Mouse (Mus musculus) MEL (cell line): Measurements from ENCODE around the gene Gm37240.

Source experiments
- CHD1 ChIP-seq: IDR thresholded peaks from 2 replicates; pipeline ENCODE4 v1.6.1; 2012; ENCODE audit warnings: low read depth, mild to moderate bottlenecking, inconsistent platforms, low read length, improper control_type of control experiment
- CTCF ChIP-seq, 3 experiments: IDR thresholded peaks in 2 of 3; conservative IDR thresholded peaks in 1 of 3; 2 replicates each; pipeline ENCODE4 v1.5.1; 2011 to 2012; ENCODE audit warnings: low read length in 3 of 3, low read depth in 2 of 3, mild to moderate bottlenecking in 2 of 3, improper control_type of control experiment in 1 of 3, inconsistent platforms in 1 of 3, mixed read lengths in 1 of 3, moderate library complexity in 1 of 3; ENCODE audit not compliant: control insufficient read depth in 1 of 3, insufficient read depth in 1 of 3, poor library complexity in 1 of 3, severe bottlenecking in 1 of 3
- HCFC1 ChIP-seq: IDR thresholded peaks from 2 replicates; pipeline ENCODE4 v1.6.1; 2012; ENCODE audit warnings: low read depth, mild to moderate bottlenecking, inconsistent platforms, low read length, improper control_type of control experiment, moderate library complexity
- MYB ChIP-seq: IDR thresholded peaks from 2 replicates; pipeline ENCODE4 v1.6.1; 2011; ENCODE audit warnings: mild to moderate bottlenecking, low read depth, low read length, improper control_type of control experiment
- POLR2A ChIP-seq, 2 experiments: IDR thresholded peaks; 2 replicates each; pipeline ENCODE4 v1.6.1; 2011 to 2012; ENCODE audit warnings: low read length in 2 of 2, mild to moderate bottlenecking in 2 of 2, control low read depth in 1 of 2, improper control_type of control experiment in 1 of 2, low read depth in 1 of 2, moderate library complexity in 1 of 2; ENCODE audit not compliant: control insufficient read depth in 1 of 2, insufficient read depth in 1 of 2, poor library complexity in 1 of 2
- ZC3H11A ChIP-seq: IDR thresholded peaks from 2 replicates; pipeline ENCODE4 v1.6.1; 2012; ENCODE audit warnings: low read depth, mild to moderate bottlenecking, inconsistent platforms, low read length, improper control_type of control experiment
- ZMIZ1 ChIP-seq: IDR thresholded peaks from 2 replicates; pipeline ENCODE4 v1.6.1; 2012; ENCODE audit warnings: low read depth, mild to moderate bottlenecking, inconsistent platforms, low read length, improper control_type of control experiment, moderate library complexity

DNA sequence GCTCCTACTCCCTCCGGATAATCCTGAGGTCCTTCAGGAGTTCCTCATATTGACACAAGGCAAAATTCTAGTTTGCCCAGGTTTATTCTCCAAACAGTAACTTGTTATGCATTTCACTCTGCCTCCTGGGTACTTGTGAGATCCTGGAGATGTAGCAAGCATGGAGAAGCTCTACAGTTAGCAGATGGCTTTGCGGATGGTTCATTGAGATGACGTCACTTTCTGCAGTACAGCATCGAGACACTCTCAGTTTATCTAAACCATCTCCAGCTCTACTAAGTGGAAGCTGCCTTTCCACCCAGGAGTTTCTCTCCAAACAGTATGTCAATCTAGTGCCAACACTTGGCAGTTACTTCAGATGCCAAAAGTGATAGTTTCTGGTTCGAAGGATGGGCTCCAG lies 444.5 kb downstream of the Gm37240 start:
- TF ChIP-seq MYB (no peak), POLR2A (IDR thresholded peaks at IDR 0.05; ENCODE audit: control insufficient read depth in 1 of 2, insufficient read depth in 1 of 2, low read depth in 1 of 2, low read length in 2 of 2, poor library complexity in 1 of 2) (no peak), ZC3H11A (no peak), CTCF (IDR thresholded peaks at IDR 0.05 in 2 of 3, conservative IDR thresholded peaks at IDR 0.05 in 1 of 3; ENCODE audit: control insufficient read depth in 1 of 3, insufficient read depth in 1 of 3, low read depth in 2 of 3, low read length in 3 of 3, poor library complexity in 1 of 3, severe bottlenecking in 1 of 3) (no peak), CHD1 (no peak), ZMIZ1 (no peak), HCFC1 (no peak)
